Mouse (Mus musculus): Measurements from ENCODE around the gene Furin. TPM values are rescaled to one million over a fixed set of nuclear protein-coding genes. Genes with fewer than 3 reads are reported as not detected.

The Furin gene
- total RNA-seq, 2 experiments from 2014 or later, result 104 to 113 TPM

- DNase-seq, result no peak
Measured at GRCm38 (mm10) chr7:80427730-80428129, 22.5 kb upstream of the Furin start.

GRCm38 (mm10) chr7:80426363-80426762, 21.1 kb upstream of the Furin start:
- no peak for DNase-seq

DNA sequence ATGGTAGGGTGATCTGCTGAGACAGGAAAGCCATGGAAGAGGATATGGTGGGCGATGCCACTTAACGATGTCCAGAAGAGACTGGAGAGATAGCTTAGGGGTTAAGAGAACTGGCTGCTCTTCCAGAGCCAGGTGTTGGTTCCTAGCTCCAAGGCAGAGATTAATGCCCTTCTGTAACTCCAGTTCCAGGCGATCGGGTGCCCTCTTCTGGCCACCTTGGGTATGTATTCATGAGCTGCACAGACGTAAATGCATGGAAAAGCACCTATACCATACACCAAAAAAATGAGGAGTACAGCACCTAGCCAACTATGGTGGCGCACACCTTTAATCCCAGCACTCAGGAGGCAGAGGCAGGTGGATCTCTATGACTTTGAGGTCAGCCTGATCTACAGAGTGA, 19.5 kb upstream of the Furin start:
- no peak for DNase-seq

DNA sequence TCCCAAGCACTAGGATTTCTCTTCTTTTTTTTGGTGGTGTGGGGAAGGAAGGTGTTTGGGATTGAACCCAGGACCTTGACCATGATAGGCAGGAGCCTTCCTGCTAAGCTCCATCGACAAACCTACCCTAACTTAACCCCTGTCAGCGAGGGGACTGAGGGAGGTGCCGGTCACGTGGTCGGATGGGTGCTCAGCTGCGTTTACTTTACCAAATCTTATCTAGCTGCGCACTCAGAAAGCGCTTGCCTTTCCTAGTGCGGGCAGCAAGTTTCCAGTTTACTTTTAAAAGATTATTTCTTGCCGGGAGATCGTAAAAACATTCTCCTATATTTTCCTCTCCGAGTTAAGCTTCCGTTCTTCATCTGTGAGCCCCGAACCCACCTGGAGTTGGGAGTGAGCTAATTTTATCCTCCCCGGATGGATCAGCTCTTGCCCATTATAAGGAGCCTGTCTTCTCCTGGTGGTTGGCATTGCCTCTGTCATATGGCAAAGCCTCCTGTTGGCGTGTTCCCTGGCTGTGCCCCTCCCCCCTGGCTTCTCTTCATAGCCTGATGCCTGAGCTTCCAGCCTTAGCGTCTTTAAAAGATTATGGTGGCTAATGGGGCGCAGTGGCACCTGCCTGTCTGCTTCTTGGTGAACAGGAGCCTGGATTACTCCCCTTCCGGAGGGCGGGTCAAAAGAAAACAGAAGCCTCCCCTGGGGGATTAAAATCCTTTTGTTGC, 17.7 kb upstream of the Furin start:
- DNase-seq, result peak; percentile 60

DNA sequence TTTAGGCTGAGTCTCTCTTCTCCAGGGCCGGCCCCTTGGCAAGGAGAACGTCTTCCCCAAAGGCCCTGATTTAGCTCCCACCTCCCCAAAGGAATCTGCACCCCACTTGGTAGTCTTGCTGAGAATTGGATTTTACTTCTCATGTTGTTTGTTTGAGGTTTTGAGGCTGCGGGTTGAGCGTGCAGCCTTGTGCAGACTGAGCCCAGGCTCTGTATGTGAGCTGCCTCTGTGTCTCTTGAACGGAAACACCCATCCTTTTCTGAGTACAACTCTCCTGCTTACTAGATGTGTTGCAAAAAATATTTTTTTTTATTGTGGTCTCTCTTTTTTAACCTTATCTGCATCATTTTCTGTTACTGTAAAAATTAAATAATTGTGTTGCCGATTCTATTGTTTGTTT, 16.3 kb upstream of the Furin start:
- no peak for DNase-seq

DNA sequence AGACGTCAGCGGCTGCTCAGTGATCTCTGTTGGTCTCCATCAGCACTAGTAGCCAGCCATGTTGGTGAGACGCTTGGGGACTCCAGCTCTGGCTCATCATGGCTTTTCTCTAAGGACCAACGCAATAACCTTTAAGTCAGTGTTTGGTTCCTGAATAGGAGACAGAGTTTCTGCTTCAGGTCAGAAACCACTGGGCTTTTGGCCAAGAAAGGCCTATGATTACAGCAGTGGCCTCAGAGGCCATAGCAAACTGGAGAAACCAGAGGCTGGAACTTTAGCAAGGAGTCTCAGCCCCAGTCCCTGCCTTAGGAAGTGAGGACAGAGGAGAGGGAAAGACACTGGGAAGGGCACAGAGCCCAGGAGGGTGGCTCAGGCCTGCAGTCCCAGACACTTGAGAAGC, 15.3 kb upstream of the Furin start:
- no peak for DNase-seq

GRCm38 (mm10) chr7:80419278-80419677, 14.0 kb upstream of the Furin start:
- no peak for DNase-seq

- DNase-seq, result no peak
Measured at GRCm38 (mm10) chr7:80418036-80418435, 12.8 kb upstream of the Furin start.

GRCm38 (mm10) chr7:80417601-80418000, 12.4 kb upstream of the Furin start:
- no peak for DNase-seq

- no peak for DNase-seq
Measured at GRCm38 (mm10) chr7:80416969-80417368, 11.7 kb upstream of the Furin start.

DNA sequence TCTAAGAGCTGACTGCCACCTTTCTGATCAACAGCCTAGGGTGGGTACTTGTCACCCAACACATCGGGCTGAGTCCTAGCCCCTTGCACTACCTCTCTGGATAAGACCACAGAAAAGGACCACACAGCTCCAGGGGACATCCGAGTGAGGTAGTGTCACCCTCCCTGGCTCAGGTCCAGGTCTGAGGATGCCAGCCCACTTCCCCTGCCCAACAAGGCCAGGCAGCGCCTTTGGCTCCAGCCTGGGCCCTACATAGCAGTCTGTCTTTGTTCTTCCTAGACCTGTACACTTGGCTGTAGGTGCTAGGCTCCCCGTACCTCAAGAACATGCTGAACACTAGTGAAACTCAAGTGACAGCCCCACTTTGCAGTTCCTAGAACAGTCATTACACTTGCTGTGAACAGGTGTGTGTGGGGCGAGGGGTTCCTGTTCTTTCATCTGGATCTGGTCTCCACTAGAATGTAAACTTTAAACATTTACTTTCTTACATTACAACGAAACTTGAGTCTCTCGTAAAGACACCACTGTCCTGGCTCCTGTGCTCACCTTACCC, 9.1 kb upstream of the Furin start:
- no peak for DNase-seq

DNA sequence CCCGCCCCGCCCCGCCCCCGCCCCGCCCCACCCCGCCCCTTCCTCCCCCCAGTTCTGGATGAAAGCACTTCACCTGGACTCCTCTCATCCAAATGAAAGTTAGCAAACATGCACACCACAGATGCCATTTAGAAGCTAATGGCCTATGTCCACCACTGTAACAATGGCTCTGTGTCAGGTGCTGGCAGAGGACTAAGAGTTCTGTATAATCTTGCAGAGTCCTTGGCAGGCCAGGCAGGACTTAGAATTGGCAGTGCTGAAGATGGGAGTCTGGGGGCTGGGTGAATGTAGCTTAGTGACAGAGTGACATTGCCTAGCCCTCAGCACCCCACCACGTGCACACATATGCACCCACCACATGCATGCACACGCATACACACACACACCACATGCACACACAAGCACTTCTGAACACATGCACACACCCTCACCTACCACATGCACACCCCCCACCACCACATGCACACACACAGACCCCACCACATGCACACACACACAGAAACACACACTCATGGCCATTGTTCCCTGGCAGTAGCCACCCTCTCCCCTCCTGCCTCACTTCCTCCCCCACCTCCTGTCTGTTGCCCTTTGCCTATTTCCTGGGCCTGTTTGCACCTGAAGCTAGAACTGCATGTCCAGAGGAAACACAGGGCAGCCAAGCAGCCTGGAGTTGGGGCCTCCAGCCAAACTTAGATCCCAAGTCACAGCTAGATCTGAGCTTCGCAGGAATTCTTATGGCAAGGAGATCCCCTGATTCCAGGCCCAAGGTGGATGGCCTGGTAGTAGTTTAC, 8.5 kb upstream of the Furin start:
- DNase-seq, result no peak

GRCm38 (mm10) chr7:80412781-80413180, 7.5 kb upstream of the Furin start:
- no peak for DNase-seq

DNA sequence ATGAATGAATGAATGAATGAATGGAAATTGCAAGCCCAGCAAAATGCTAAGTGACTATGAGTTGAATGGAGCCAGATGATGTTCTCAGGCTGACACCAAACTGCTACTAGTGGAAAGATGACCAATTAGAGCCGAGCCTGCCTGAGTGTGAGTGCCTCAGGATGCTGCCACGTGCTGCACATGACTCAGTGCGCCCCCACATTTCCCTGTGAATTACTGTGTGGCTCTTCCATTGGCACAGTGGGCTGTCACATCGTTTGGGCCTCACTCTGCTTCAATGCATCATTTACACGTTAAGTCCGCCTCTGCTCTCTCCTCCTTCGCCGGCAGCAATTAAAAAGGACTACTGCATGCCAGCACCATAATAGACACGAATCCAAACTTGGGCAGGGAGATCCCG, 7.0 kb upstream of the Furin start:
- no peak for DNase-seq

- no peak for DNase-seq
Measured at GRCm38 (mm10) chr7:80410380-80410779, 5.1 kb upstream of the Furin start.

- DNase-seq, result no peak
Measured at GRCm38 (mm10) chr7:80407712-80408111, 2.5 kb upstream of the Furin start.

DNA sequence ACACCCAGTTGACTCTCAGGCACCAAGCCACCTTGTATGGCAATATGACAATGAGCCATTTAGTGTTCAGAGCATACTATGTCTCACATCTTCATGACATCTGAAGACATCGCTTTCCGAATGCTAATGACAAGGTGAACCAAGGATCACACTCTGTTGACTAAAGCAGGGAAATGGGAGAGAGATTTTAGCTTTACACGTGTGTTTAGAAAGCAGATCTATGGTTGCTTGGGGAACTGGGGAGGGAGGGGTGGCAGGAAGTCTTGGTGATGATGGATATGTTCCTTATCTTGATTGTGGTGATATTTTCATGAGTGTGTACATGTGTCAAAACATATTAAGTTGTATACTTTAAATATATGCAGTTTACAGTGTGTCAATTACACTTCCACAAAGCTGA, 950 bp upstream of the Furin start:
- DNase-seq, result no peak

DNA sequence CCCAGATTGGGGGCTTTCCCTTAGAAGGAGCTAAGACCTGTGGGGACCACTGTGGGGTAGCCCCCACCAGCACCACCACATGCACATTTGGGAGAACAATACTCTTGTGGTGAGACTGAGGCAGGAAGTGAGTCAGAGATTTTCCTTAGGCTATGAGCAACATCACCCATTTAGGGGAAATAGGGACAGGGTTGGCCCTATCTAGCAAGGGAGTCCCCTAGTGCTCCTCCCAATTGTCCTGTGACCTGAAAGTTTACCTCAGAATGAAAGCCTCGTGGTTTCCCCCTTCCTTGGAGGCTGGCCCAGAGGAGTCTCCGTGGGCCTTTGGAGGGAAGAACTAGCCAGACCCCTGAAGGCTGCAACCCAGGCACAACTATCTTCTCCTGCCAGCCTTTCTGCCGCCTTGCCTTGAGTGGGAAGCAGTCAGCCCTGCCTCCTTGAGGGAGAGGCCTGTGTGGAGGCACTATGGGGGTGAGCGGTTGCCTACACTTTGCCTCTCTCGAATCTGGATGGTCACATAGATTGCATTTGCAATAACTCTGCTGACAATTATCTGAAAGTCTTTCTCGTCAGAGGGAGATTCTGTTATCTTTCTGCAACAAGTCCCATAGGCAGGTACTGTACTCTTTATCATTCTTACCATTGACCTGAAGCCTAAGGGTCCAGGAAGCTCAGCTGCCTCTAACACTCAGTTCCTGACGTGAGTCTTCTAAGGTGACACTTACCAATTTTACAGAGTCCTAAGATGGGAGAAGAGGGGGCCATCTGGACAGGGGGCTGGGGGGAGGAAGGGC, 938 bp downstream of the Furin start:
- no peak for DNase-seq

DNA sequence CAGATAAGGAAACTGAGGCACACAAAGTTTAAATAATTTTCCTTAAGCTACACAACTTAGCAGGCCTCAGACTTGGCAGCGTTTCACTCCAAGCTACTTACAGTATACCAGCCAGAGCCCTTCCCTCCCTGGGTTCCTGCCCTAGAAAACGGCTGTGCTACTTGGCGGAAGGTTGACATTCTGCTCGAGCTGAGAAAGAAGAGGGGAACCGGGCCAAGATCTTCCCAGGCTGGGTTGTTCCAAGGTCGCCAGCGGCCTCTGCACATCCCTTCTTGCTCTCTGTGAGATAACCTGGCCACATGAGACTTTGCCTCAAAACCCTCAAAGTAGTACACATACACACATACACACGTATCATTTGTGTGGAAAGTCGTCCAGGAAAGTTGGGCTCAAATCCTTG, 1.7 kb downstream of the Furin start:
- DNase-seq, result peak; percentile 82

DNA sequence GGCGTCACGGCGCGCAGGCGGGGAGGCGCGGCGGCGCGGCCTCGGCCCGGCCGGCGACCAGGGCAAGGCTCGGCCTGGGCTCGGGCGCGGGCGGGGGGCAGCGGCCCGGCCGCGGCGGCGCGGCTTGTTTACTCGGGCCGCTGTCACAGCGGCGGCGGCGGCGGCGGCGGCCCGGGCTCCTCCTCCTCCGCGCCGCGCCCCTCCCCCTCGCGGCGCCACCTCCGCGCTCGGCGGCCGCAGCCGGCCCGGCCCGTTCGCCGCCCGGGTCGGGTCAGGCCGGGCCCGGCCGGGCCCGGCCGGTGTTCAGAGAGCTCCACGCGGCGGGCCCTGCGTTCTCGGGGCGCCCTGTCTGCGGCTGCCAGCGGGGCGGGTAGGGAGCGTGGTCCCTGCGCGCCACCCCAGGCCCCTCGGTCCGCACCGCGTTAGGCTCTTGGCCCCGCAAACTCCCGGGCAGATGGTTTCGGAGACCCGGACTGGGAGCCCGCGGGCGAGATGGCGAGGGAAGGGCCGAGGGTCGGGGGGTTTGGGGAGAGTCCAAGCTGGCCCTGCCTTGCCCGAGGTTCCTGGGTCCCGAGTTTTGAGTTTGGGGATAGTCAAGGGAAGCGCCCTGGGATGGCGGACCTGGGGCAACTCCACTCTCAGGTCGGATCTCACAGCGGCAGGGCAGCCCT, 2.5 kb downstream of the Furin start:
- peak; percentile 76 for DNase-seq

DNA sequence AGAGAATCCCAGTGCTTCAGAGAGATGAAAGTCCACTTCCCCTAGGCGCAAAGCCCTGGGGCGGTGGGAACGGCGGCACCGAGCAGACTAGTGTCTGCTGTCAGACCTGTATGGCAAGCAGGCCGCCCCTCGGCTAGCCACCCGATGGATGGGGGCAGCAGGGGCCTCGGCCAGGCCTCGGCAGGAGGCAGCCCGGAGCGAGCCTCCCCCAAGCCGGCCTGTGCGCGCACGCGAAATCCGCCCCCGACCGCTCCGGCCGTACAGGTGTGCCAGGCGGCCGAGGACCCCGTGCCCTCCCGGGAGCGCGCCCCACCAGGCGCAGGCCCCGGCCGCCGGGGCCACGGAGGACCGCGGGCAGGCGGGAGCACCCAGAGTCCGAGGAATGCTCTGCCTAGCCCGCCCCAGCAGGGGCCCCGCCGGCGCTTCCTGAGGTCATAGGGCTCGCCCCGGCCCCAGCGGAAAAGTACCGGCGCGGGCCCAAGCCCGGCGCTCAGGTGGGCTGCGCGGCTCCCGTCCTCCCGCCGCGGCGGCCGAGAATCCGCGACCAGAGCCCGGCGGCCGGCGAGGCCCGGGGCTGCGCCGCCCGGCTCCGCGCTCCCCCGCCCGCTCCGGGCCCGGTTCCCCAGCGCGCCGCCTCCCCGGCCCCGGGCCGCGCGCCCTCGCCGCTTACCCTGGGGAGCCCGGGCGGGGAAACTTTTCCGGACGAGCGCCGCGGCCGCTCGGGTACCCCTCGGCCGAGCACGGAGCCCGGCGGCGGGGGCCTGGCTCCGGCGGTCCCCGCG, 3.2 kb downstream of the Furin start:
- DNase-seq, result peak; percentile 65
